Mouse (Mus musculus): ENCODE measurements around the gene Sirt6.
A peak's percentile ranks its signal among the peaks of the same experiment; 100 is the strongest.
"Not testable (repeated sequence)": the region's sequence is repeated elsewhere in the genome, so short reads cannot be mapped to it uniquely, and the experiment has no call there.

Sirt6 gene

DNA sequence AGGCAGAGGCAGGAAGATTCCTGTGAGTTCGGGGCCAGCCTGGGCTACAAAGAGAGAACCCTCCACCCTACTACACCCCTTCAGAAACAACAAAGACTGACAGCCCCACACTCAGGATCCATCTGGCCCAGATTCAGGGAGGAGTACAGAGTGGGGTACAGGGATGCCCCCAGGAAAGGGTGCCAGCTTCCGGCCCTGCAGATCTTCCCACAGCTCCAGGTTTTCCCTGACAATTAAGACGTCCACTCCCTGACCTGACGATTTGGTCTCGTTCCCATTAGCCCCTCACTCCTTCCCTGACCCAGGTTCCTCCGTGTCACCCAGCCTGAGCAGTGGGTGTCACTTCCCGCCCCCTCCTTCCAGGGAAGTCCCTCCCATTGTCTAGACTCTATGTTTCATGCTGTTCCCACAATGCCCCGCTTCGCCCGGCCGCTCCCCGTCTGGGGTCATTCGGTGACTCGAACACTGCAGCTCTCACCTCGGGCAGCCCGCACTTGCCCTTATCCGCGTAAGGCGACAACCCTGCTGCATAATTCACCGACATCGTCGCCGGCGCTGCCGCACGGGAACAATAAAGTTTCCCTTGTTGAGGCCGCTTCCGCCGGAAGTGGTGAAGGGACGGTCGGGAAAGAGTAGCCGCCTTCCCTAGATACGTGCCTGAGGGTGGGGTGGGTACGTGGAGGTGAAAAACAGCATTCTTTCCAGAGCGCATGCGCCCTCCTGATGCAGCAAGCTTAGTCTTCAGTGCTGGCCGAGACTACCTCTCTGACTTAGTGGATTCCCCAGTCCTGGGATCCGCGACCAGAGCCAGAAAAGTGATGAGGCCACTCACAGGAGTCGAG is at the start of gene Sirt6:
Sirt6 (minus strand) TSS at position 804 of the 842 bp plus-strand sequence.
- DNase-seq (ENCODE audit: low spot score) = peak; percentile 80

DNA sequence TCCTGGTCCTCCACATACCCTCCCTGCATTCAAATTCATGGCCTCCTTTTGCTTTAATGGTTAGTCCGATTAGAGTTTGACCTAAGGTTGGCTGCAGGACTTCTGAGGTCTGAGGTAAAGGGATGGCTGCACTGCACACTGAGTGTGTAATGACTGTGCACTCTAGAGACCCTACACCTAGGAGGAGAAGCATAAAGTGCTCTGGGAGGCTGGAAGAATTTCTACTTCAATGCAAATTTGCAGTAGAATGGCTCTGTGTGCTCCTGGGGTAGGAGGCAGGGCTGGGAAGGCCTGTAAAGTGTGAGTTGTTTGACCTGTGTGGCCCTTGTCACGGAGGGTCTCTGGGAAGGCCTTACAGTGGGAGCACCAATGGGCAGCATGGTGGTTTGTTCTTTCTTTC is 28.6 kb upstream of the Sirt6 start:
- no peak for DNase-seq (ENCODE audit: low spot score)

DNA sequence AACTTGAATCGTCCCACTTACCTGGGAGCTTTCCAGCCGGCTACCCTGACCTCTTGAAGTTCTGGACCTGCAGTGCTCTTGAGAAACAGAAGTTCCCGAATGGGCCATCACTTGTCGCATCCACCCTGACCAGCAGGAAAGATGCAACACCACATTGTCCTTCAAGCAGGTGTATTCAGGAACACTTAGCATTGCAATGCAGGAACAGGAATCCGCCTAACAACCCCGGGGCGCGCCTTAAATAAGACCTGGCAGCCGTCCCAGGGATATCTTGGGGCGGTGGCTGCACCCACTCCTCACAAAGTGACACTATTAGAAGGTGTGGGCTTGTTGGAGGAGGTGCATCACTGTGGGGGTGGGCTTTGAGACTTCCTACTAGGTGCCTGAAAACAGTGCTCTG is 27.6 kb upstream of the Sirt6 start:
- DNase-seq (ENCODE audit: low spot score) = no peak

DNA sequence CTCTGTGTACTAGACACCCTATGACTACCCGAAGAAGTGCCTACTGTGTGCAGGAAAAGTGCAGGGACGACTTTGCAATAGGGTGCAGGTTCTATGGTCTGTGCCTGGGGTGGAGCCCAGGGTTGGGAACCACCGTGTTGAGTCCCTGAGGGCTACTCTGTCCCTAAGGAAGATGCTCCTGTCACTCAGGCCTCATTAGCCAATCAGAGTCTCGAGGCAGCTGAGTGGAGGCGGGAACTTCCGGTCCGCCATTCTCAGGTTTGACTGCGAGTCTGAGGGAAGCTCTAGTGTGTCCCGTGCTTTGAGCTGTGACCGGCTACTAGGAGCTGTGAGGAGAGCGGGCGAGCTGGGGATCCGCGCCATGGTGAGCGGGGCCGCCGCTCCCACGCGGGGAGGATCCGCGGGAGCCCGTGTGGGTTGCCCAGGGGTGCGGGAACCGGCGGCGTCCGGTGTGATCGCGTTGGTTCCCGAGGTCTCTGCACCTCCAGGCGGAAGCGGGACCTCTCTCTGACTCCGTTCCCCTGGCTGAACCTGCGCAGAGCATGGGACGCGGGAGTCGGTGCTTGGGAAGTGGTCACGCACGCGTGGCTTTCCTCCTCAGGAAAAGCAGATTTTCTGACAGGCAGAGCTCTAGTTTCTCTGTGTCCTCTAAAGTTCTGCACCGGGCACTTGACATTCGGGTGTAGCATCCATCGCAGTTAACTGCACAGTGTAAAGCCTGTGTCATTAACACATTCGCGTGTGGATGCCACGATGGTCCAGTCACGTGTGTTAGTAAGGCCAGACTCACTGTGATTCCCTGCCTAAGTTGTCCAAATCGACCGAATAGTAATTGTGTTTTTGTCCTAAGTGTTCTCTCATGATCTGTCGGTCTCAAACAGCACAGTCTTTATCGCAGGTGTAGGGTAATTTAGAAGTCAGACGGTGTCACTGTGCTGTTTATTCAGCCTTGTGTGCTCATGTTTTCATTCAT is 21.5 kb upstream of the Sirt6 start, which contains the start of gene Gm10778:
Gm10778 (plus strand) TSS at position 257 of the 973 bp plus-strand sequence.
- DNase-seq (ENCODE audit: low spot score) = peak; percentile 82

DNA sequence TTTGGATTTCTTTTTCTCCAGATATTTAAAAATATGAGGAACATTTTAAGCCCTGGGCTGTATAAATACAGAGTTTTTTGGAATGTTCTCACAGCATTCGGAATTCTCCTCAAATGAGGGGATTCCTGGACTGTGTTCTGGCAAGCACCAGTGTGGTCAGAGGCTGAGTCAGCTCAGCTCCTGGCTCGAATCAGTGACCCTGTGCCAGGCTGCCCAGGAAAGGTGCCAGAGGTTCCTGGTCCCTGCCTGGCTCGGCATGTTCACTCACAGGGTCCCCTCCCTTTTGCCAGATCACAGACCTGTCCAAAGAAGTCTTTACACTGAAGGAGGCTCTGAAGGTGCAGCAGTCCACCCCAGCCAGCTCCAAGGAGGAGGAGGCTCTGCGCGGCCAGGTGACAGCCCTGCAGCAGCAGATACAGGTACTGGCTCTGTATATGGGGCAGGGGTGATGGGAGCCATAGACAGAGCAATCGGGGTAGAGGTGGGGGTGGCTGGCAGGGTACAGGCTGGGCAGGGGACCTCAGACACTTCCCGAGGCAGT is 18.5 kb upstream of the Sirt6 start:
- no peak for DNase-seq (ENCODE audit: low spot score)

DNA sequence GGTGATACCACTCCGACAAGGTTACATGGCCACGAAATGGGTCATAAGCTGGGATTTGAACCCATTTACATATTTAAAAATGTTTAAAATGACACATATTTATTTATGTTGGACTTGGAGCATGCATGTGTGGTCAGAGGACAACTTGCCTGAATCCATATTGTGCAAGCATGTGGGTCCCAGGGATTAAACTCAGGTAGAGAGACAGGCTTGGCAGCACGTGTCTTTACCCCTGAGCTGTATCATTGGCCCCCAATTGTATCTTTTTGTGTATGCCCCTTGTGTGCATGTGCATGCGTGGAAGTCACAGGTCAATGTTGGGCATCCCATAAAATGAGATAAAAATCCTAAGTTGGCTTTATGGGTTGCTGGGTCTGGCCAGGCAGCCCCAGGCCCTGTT is 17.8 kb upstream of the Sirt6 start:
- DNase-seq (ENCODE audit: low spot score) = no peak

DNA sequence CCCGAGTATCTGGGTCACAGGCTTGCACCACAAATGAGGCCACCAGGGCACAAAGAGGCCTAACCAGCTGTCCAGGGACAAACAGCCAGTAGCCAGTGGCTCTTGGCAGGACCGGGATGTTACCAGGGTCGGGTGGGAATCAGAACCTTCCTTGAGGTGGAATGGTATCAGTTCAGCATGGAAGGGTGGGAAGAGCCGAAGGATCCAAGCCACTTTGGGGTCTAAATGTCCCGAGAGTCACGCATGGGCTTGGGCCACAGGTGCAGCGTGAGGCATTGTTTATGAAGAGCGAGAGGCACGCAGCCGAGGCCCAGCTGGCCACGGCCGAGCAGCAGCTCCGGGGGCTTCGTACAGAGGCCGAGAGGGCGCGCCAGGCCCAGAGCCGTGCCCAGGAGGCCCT is 17.1 kb upstream of the Sirt6 start:
- DNase-seq (ENCODE audit: low spot score) = no peak

DNA sequence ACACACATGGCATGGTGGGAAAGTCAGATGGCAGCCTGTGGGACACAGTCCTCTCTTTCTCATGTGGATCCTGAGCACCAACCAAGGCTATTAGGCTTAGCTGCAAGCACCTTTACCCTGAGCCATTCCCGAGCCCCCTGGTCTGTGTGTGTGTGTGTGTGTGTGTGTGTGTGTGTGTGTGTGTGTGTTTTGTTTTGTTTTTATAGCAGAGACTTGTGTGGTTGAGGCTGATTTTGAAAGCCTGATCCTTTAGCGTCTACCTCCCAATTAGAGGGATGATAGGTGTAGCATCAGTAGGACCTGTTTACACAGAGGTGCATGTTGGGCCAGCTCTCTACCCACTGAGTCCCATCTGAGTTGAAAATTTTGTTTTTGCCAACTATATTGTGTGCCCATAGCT is 16.6 kb upstream of the Sirt6 start:
- no peak for DNase-seq (ENCODE audit: low spot score)

DNA sequence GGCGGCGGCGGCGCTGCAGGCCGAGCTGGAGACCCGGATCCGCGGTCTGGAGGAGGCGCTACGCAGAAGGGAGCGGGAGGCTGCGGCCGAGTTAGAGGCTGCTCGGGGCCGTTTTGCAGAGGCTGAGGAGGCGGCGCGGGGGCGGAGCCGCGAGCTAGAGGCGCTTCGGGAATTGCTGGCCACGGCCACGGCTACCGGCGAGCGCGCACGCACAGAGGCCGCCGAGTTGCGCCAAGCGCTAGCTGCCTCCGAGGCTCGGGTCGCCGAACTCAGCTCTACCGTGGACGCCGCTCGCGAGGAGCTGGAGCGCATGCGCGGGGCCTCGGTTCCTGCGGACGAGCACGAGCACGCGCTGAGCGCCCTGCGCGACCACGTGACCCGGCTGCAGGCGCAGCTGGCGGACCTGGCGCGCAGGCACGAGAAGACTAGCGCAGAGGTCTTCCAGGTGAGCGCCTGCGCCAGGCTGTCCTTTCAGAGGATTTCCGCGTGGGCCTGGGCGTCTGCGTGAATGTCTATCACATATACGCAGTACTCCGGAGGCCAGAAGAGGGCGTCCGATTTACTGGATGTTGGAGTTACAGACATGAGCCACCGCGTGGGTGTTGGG is 16.0 kb upstream of the Sirt6 start:
- DNase-seq (ENCODE audit: low spot score) = peak; percentile 90

DNA sequence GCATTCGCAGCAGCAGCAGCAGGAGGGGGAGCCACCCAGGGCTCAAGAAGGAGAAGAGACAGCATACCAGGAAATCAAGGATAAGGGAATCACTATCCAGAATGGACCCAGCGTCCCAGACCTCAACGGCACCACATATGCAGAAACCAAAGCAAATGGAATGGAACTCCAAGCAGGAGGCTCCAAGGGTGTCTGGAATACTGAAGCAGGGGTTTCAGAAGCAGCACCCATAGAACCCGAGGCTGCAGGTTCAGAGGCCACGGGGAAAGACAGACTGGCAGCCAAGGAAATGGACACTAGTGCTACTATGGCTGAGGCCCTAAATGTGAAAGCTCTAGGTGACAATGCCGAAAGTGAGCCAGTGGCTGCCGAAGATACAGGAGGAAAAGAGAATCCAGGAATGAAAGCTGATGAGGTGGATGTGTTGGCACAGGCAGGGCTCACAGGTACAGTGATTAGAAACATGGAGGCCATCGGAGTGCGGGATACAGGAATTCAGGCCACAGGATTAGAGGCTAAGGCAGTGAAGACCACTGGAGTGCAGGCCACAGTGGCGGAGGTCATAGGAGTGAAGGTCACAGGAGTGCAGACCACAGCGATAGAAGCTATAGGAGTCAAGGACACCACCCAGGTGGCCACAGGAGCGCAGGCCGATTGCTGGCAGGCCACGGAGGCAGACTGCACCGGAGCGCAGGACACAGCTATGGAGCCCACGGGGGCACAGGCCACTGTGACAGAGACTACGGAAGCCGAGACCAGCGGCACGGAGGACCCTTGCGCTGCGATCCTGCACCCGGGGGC is 15.3 kb upstream of the Sirt6 start:
- DNase-seq (ENCODE audit: low spot score) = no peak

DNA sequence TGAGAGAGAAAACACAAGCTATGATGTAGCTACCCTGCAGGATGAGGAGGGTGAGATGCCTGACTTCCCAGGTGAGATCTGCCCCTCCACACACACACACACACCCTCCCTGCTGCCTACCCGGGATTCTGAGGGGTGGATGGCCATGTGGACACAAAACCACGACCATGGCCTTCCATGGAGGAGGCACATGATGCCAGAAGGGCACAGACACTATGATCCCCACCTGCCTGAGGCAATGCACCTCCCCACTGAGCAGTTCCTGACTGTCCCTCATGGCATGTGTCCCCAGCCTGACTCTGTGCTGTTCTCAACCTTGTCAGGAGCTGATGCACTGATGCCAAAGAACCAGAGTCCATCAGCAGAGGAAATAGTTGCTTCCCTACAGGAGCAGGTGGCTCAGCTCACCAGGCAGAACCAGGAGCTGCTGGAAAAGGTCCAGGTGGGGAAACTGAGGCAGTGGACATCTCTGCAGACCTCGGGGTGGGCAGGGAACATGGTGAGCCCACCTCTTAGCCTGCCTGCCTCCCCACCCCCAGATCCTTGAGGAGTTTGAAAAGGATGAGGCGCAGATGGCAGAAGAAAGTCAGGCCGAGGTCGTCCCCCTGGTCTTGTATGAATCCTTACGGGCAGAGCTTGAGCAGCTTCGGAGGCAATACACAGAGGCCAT is 14.5 kb upstream of the Sirt6 start:
- no peak for DNase-seq (ENCODE audit: low spot score)

DNA sequence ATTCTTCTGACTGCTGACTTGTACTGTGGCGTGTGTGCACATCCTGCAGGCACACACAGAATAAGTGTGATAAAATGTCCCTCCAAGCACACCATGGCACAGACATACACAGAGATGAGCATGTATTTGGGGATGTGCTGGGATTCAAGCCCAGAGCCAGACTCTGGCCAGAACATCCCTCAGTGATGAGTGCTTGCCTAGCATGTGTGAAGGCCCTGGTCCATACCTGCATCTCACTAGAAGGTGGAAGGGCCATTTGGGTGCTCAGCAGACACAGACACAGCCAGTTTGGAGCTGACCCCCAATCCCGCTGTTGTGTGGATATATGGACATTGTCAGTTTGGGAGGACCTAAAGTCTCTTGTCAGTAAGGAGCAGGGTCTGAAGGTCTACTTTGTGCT is 14.0 kb upstream of the Sirt6 start:
- DNase-seq (ENCODE audit: low spot score) = no peak

DNA sequence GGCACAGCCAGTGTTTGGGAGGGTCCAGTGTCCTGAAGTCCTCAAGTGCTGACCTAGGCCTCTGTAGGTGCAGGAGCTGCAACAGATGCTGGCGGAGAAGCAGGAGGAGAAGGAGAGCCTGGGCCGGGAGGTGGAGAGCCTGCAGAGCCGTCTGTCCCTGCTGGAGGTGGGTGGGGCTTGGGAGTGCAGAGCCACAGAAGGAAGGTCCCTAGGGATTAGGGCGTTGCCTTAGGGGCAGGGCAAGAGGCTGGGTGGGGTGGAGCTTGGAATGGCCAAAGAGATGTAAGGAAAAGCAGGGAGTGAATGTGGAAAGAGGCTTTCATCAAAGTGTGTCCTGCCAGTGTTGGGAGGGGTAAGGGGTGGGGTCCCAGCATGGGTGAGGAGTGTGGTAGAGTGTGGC is 13.2 kb upstream of the Sirt6 start:
- DNase-seq (ENCODE audit: low spot score) = not testable (repeated sequence)

DNA sequence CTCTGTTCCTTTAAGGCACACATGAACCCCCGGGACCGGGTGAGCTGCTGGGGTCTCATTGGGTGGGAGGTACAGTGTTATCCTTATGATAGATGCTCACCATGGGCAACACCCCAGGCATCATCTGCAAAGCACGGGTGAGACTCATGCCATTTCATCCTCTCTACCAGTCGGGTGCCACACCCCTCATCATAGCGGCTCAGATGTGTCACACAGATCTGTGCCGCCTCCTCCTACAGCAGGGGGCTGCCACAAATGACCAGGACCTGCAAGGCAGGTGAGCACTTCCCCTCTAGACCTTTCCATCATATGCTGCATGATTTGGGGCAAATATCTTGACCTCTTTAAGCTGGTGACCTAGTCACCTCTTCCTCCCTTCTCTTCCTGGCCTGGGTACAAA is 10.5 kb upstream of the Sirt6 start:
- DNase-seq (ENCODE audit: low spot score) = no peak

DNA sequence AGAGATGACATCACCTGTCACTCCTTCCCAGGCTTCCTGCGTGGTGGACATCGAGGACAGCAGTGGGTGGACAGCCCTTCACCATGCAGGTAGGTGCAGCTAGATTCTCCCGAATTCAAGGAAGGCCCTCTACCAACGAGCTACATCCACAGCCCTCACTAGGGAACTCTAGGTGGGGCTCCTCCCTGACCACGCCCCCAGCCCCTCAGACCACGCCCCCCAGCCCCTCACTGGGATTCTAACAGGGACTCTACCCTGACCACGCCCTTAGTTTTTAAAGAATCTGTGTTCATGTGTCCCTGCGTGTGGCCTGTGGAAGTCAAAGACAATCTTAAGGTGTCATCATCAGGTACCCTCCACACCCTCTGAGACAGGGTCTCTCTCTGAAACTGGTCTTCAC is 8.7 kb upstream of the Sirt6 start:
- DNase-seq (ENCODE audit: low spot score) = no peak

DNA sequence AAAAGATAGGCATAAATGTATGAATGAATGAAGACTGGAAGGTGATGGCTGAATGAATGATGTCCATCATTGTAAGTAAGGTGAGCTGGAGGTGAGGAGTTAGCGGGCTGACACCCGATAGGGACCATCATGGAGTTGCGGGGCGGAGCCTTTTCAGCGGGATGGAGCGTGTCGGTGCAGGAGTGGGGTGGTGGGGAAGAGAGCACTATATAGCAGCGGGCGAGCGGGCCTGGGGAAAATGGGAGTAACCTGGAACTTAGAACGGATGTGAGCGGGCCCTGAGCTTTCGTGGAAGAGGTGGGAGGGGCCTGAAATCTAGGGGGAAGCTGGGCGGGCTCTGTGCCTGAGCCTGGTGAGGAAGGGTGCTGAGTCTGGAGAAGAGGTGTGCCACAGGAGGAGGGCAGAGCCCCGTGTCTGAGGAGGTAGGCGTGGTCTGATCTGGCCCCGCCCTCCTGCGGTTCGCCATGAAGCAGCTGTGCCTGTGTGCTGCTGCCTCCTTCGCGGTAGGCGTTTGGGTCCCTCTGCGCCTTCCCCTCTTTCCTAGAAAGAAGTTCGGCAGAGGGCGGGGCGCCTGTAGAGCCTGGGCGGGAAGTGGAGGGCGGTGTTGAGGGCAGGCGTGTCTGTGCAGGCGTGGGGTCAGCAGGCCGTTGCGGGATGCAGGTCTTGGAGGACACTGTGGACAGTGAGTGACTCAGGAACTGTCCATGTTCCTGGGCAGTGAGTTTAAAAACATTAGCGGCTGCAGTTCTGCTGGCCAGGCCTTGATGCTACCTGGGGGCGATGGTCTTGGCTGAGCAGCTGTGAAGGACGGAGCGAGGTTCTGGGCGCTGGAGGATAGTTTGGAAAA is 5.9 kb upstream of the Sirt6 start:
- DNase-seq (ENCODE audit: low spot score) = peak; percentile 82

DNA sequence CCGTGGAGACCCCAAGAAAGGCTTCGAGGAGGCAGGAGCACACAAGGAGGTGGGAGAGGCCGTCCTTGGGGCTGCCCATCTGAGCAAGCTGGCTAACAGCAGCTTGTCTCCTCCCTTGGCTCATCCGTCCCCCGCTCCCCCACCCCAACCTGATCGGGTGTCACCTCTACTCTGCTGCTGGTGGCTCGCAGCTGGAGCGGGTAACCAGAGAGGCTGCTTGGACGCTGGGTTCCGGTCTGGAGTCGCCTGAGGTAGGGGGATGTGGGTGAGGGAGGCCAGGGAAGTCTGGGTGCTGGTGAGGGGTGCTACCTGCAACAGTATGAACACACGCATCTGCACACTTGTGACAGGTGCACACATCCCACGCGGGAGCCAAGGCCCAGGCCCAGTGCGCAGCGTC is 793 bp upstream of the Sirt6 start, which contains the start of gene Ankrd24:
Ankrd24 (plus strand) TSS at position 151 of the 400 bp plus-strand sequence.
- DNase-seq (ENCODE audit: low spot score) = no peak

DNA sequence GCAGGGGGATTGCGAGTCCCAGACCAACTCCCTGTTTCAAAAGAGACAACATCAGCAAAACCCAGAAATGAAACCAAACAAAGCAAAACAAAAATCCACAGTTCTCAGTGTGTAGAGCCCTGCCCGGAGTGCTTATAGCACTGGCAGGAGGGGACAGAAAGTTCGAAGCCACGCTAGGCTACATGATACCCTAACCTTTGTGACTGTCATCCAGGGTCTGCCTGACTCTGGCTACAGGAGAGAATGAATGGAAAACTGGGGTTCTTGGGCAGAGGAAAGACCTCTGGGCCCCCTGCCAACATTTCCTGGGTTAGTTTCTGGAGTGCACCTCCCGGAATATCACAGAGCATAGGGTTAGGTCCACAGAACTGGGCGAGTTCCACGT is 231 bp upstream of the Sirt6 start:
- DNase-seq (ENCODE audit: low spot score) = no peak

DNA sequence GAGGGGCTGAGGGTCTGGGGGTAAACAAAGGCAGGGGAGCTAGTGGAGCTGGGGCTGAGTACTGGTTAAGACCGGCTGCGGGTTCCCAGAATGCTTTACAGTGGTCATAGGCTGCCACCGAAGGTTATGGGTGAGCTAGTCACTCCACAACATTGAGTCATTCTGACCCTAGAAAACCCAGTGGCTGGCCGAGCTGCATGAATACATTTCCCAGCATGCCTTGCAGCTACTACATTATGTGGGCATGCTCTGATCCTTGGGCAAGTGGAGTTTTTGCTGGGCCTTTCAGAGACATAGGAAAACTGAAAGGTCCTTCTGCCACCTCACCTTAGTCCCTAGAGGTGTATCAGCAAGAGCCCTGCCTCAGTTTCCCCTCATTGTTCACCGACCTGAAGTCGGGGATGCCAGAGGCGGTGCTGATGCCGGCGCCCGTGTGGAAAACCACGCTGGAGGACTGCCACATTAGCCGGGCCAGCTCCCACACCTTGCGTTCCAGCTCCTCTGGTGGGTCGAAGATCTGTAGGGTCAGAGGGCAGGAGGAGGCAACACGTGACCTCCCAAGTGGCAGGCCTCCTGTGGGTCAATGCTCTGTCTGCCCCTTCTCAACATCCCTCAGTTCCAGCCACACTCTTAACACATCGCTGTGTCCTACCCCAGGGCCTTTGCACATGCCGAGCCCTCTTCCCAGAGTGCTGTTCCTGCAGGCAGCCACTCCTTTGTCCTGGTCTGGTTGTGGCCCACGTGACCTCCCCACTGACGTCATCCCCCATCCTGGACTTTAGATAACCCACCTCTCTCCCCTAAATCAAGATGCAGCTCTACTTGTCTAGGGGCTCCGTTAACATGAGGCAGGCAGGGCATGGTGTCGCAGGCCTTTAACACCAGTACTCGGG is 1.2 kb downstream of the Sirt6 start:
- DNase-seq (ENCODE audit: low spot score) = no peak
